Mouse (Mus musculus): ENCODE results near the gene Hs6st3.
"Not testable (repeated sequence)": the region's sequence is repeated elsewhere in the genome, so short reads cannot be mapped to it uniquely, and the experiment has no call there.

The Hs6st3 gene

GRCm38 (mm10) chr14:119451594-119451993 lies 313.5 kb downstream of the Hs6st3 start:
- no peak for DNase-seq (ENCODE audit: low spot score)

GRCm38 (mm10) chr14:119452382-119452781 lies 314.2 kb downstream of the Hs6st3 start:
- DNase-seq (ENCODE audit: low spot score), result no peak

GRCm38 (mm10) chr14:119452797-119453196 lies 314.7 kb downstream of the Hs6st3 start:
- DNase-seq (ENCODE audit: low spot score), result no peak

- no peak for DNase-seq (ENCODE audit: low spot score)
Measured at GRCm38 (mm10) chr14:119464308-119464707, 326.2 kb downstream of the Hs6st3 start.

GRCm38 (mm10) chr14:119464883-119465282 lies 326.7 kb downstream of the Hs6st3 start:
- DNase-seq (ENCODE audit: low spot score), result no peak

- DNase-seq (ENCODE audit: low spot score), result no peak
Measured at GRCm38 (mm10) chr14:119466899-119467588, 328.9 kb downstream of the Hs6st3 start.

GRCm38 (mm10) chr14:119476582-119476981 lies 338.4 kb downstream of the Hs6st3 start:
- DNase-seq (ENCODE audit: low spot score), result no peak

GRCm38 (mm10) chr14:119477836-119478235 lies 339.7 kb downstream of the Hs6st3 start:
- DNase-seq (ENCODE audit: low spot score), result no peak

- no peak for DNase-seq (ENCODE audit: low spot score)
Measured at GRCm38 (mm10) chr14:119488978-119489703, 351.0 kb downstream of the Hs6st3 start.

- no peak for DNase-seq (ENCODE audit: low spot score)
Measured at GRCm38 (mm10) chr14:119520632-119521031, 382.5 kb downstream of the Hs6st3 start.

GRCm38 (mm10) chr14:119521056-119521455 lies 382.9 kb downstream of the Hs6st3 start:
- DNase-seq (ENCODE audit: low spot score), result no peak

GRCm38 (mm10) chr14:119532889-119533546 lies 394.9 kb downstream of the Hs6st3 start:
- no peak for DNase-seq (ENCODE audit: low spot score)

GRCm38 (mm10) chr14:119540505-119540904 lies 402.4 kb downstream of the Hs6st3 start:
- DNase-seq (ENCODE audit: low spot score), result no peak

GRCm38 (mm10) chr14:119544596-119544995 lies 406.5 kb downstream of the Hs6st3 start:
- no peak for DNase-seq (ENCODE audit: low spot score)

- no peak for DNase-seq (ENCODE audit: low spot score)
Measured at GRCm38 (mm10) chr14:119558356-119558755, 420.2 kb downstream of the Hs6st3 start.

- no peak for DNase-seq (ENCODE audit: low spot score)
Measured at GRCm38 (mm10) chr14:119582039-119582508, 443.9 kb downstream of the Hs6st3 start.

GRCm38 (mm10) chr14:119585069-119585468 lies 446.9 kb downstream of the Hs6st3 start:
- DNase-seq (ENCODE audit: low spot score), result no peak

GRCm38 (mm10) chr14:119587365-119587764 lies 449.2 kb downstream of the Hs6st3 start:
- DNase-seq (ENCODE audit: low spot score), result not testable (repeated sequence)

GRCm38 (mm10) chr14:119604327-119604726 lies 466.2 kb downstream of the Hs6st3 start:
- peak; percentile 6 for DNase-seq (ENCODE audit: low spot score)

GRCm38 (mm10) chr14:119612793-119613192 lies 474.7 kb downstream of the Hs6st3 start:
- DNase-seq (ENCODE audit: low spot score), result no peak

GRCm38 (mm10) chr14:119629127-119629526 lies 491.0 kb downstream of the Hs6st3 start:
- DNase-seq (ENCODE audit: low spot score), result no peak

GRCm38 (mm10) chr14:119633090-119633489 lies 494.9 kb downstream of the Hs6st3 start:
- no peak for DNase-seq (ENCODE audit: low spot score)

GRCm38 (mm10) chr14:119633626-119634025 lies 495.5 kb downstream of the Hs6st3 start:
- DNase-seq (ENCODE audit: low spot score), result no peak
